Mouse (Mus musculus) midbrain, embryonic 15.5 days (tissue): ENCODE results near the gene Nqo1. TPM values are rescaled to one million over a fixed set of nuclear protein-coding genes. Genes with fewer than 3 reads are reported as not detected.

Source experiments
- ATAC-seq: fragments of 200-750 bp; cut with Nextera tagmentation; replicated peaks from 2 replicates; pipeline ENCODE4 v1.8.0; 2017; ENCODE audit warnings: moderate TSS enrichment
- H3K27ac ChIP-seq: fragments of 300-500 bp; sonication (generic); 2 replicates; pipeline ENCODE4 v1.5.1; 2015; ENCODE audit warnings: mild to moderate bottlenecking, inconsistent platforms
- H3K27me3 ChIP-seq: fragments of 300-500 bp; sonication (generic); replicated peaks from 2 replicates; pipeline ENCODE4 v1.6.1; 2015; ENCODE audit warnings: inconsistent platforms
- H3K36me3 ChIP-seq: fragments of 300-500 bp; sonication (generic); replicated peaks from 2 replicates; pipeline ENCODE4 v1.6.1; 2015; ENCODE audit warnings: inconsistent platforms
- H3K4me1 ChIP-seq: fragments of 300-500 bp; sonication (generic); 2 replicates; pipeline ENCODE4 v1.6.1; 2015; ENCODE audit warnings: inconsistent platforms
- H3K4me2 ChIP-seq: fragments of 300-500 bp; sonication (generic); 2 replicates; pipeline ENCODE4 v1.6.1; 2015; ENCODE audit warnings: inconsistent platforms, mild to moderate bottlenecking, moderate library complexity
- H3K4me3 ChIP-seq: fragments of 300-500 bp; sonication (generic); 2 replicates; pipeline ENCODE4 v1.5.1; 2015; ENCODE audit warnings: mild to moderate bottlenecking, inconsistent platforms
- H3K9ac ChIP-seq: fragments of 300-500 bp; sonication (generic); 2 replicates; pipeline ENCODE4 v1.6.1; 2015; ENCODE audit warnings: mild to moderate bottlenecking, inconsistent platforms
- H3K9me3 ChIP-seq: fragments of 300-500 bp; sonication (generic); 2 replicates; pipeline ENCODE4 v1.6.1; 2016; ENCODE audit warnings: inconsistent platforms
- WGBS: fragments of 180-500 bp; shearing (Covaris S2); methylation state at CpG from one replicate; pipeline ENCODE4 v1.1.7; 2015; ENCODE audit warnings: mixed read lengths; 5-methylcytosine and 5-hydroxymethylcytosine counted together
- polyA plus RNA-seq: library from polyadenylated mRNA; unstranded; fragments of >200 nt; fragmentation: Nextera tagmentation; extraction: Ambion mirVana; gene quantifications from 2 replicates; pipeline ENCODE4 v1.2.1, GENCODE M21; 2015

Nqo1 gene
- polyA plus RNA-seq, 1 experiment from 2014 or later, result 4.1 TPM

- no peaks in the 10 kb centered on the region for H3K9me3 ChIP-seq
- H3K27ac ChIP-seq, result 0 out of 2 replicates have a peak overlapping the region, but pooled peaks have one; percentile 79
- no peaks in the 10 kb centered on the region for H3K36me3 ChIP-seq
- H3K4me3 ChIP-seq, result peak overlapping the region; percentile 77
- H3K9ac ChIP-seq, result peak overlapping the region; percentile 68; the same call in 1 of the 2 replicates
- peaks cover 18% of the 10 kb centered on the region for H3K4me1 ChIP-seq
- peak overlapping the region; percentile 80 for H3K4me2 ChIP-seq
- no peak; the same call in none of the 2 replicates for ATAC-seq
- H3K27me3 ChIP-seq, result no peaks in the 10 kb centered on the region
- WGBS, result 28% methylated on average over 11 of the region's 11 CpGs
Measured at GRCm38 (mm10) chr8:107435421-107435961, 32.5 kb upstream of the Nqo1 start.

DNA sequence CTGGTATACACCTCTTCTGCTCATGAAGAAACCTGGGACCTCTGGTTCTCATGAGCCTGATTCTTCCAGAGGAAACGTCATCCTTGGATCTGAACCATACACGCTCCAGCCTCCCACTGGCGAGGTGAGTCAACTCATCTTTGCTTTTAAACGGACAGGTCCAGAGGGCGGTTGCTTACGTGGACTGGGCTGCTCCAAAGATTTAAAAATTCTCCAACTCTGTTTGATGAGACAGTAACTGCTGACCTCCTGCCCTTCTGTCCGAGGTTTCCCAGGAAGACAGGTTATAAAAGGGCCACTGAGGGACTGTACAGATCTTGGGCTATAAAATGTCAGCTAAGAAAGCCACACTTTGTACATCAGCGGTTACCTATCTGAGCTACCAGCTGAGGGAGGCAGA, 27.8 kb upstream of the Nqo1 start:
- H3K4me3 ChIP-seq, result no peak overlapping the region
- no peaks in the 10 kb centered on the region for H3K9me3 ChIP-seq
- H3K36me3 ChIP-seq, result no peaks in the 10 kb centered on the region
- H3K9ac ChIP-seq, result no peak overlapping the region
- no peak overlapping the region for H3K27ac ChIP-seq
- H3K4me2 ChIP-seq, result no peak overlapping the region
- ATAC-seq, result no peak
- peaks cover 6% of the 10 kb centered on the region for H3K4me1 ChIP-seq
- 86% methylated on average over 8 of the region's 8 CpGs for WGBS
- H3K27me3 ChIP-seq, result no peaks in the 10 kb centered on the region

GRCm38 (mm10) chr8:107425230-107425597, 22.2 kb upstream of the Nqo1 start:
- WGBS, result 47% methylated on average over 8 of the region's 8 CpGs
- H3K4me2 ChIP-seq, result peak overlapping the region; percentile 82; the same call in 1 of the 2 replicates

DNA sequence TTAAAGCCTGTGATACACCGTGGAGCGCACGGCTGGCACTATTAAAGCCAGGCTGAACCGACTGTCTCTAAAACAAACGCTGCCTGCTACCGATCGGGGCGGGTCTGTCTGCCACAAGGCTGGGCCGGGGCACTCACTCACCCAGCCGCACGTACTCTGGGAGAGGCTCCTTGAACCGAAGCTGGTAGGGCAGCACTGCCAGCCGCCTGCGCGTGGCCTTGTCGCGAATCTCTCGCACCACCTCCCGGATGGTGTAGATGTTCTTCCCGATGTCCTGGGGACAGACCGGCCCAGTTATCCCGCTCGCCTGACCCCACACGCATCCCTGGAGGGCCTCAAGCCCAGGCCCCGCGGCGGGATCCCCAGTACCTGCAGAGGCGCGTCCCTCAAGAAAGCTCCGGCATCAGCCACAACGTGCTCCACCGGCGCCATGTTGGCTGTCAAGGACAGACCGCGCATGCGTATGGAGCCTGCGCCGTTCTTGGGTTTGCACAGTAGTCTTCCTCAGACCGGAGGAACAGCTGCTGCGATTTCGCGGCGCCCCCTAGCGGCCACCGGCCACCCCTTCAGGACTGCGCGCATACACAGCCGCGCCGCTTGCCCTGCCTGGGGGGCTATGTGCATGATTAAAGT, 21.7 kb upstream of the Nqo1 start, which contains the start of gene Nob1:
Gene Nob1 (minus strand): TSS at position 455 of the 633 bp plus-strand sequence.
- Histone ChIP-seq H3K9ac (peak within 1 kb of the TSS; percentile 82), H3K36me3 (peaks cover 10% of the 10 kb centered on the region; the same call in 1 of the 2 replicates), H3K27ac (peak within 1 kb of the TSS; percentile 72), H3K27me3 (no peaks in the 10 kb centered on the region), H3K4me3 (peak within 1 kb of the TSS; percentile 82), H3K9me3 (no peaks in the 10 kb centered on the region), H3K4me1 (peaks cover 22% of the 10 kb centered on the region), H3K4me2 (peak within 1 kb of the TSS; percentile 82)
- ATAC-seq, result peak; percentile 99
- under 1% methylated on average over 50 of the region's 50 CpGs for WGBS

More at GRCm38 (mm10) chr8:107425230-107425597, 22.2 kb upstream of the Nqo1 start:
- Histone ChIP-seq H3K36me3 (peaks cover 10% of the 10 kb centered on the region; the same call in 1 of the 2 replicates), H3K9ac (no peak overlapping the region), H3K4me3 (peak overlapping the region; percentile 82), H3K27me3 (no peaks in the 10 kb centered on the region), H3K9me3 (no peaks in the 10 kb centered on the region), H3K4me1 (peaks cover 22% of the 10 kb centered on the region), H3K27ac (no peak overlapping the region)
- ATAC-seq, result no peak

GRCm38 (mm10) chr8:107424176-107424575, 21.2 kb upstream of the Nqo1 start:
- peak overlapping the region; percentile 82 for H3K4me3 ChIP-seq

GRCm38 (mm10) chr8:107417001-107417400, 14.0 kb upstream of the Nqo1 start:
- Histone ChIP-seq H3K27ac (no peak overlapping the region), H3K4me3 (no peak overlapping the region), H3K4me1 (0 out of 2 replicates have a peak, but pooled peaks cover under 1% of the 10 kb centered on the region), H3K9ac (no peak overlapping the region), H3K27me3 (no peaks in the 10 kb centered on the region), H3K4me2 (no peak overlapping the region), H3K9me3 (no peaks in the 10 kb centered on the region), H3K36me3 (peaks cover 60% of the 10 kb centered on the region)
- 86% methylated on average over 12 of the region's 12 CpGs for WGBS
- no peak for ATAC-seq

More at GRCm38 (mm10) chr8:107424176-107424575, 21.2 kb upstream of the Nqo1 start:
- peak; percentile 18; the same call in 1 of the 2 replicates for ATAC-seq
- Histone ChIP-seq H3K4me2 (peak overlapping the region; percentile 82), H3K9ac (peak overlapping the region; percentile 82), H3K4me1 (peaks cover 22% of the 10 kb centered on the region), H3K36me3 (peaks cover 10% of the 10 kb centered on the region; the same call in 1 of the 2 replicates), H3K27me3 (no peaks in the 10 kb centered on the region), H3K9me3 (no peaks in the 10 kb centered on the region), H3K27ac (peak overlapping the region; percentile 72)
- 29% methylated on average over 9 of the region's 9 CpGs for WGBS

GRCm38 (mm10) chr8:107413881-107414280, 10.9 kb upstream of the Nqo1 start:
- no peak overlapping the region for H3K9ac ChIP-seq
- WGBS, result 92% methylated on average over 10 of the region's 10 CpGs
- H3K9me3 ChIP-seq, result no peaks in the 10 kb centered on the region
- ATAC-seq, result no peak
- H3K4me1 ChIP-seq, result no peaks in the 10 kb centered on the region
- no peak overlapping the region for H3K27ac ChIP-seq
- H3K4me3 ChIP-seq, result no peak overlapping the region
- no peaks in the 10 kb centered on the region for H3K27me3 ChIP-seq
- peaks cover 77% of the 10 kb centered on the region for H3K36me3 ChIP-seq
- no peak overlapping the region for H3K4me2 ChIP-seq

- ATAC-seq, result no peak
- H3K4me1 ChIP-seq, result no peaks in the 10 kb centered on the region
- WGBS, result 93% methylated on average over 8 of the region's 8 CpGs
- H3K27ac ChIP-seq, result no peak overlapping the region
- H3K4me3 ChIP-seq, result no peak overlapping the region
- no peak overlapping the region for H3K4me2 ChIP-seq
- no peaks in the 10 kb centered on the region for H3K27me3 ChIP-seq
- H3K9me3 ChIP-seq, result no peaks in the 10 kb centered on the region
- no peak overlapping the region for H3K9ac ChIP-seq
- H3K36me3 ChIP-seq, result peaks cover 67% of the 10 kb centered on the region
Measured at GRCm38 (mm10) chr8:107412552-107412951, 9.5 kb upstream of the Nqo1 start.

- Histone ChIP-seq H3K9ac (no peak overlapping the region), H3K27me3 (no peaks in the 10 kb centered on the region), H3K36me3 (peaks cover 58% of the 10 kb centered on the region), H3K4me3 (no peak overlapping the region), H3K27ac (no peak overlapping the region), H3K9me3 (no peaks in the 10 kb centered on the region), H3K4me2 (no peak overlapping the region), H3K4me1 (no peaks in the 10 kb centered on the region)
- ATAC-seq, result no peak
- 78% methylated on average over 4 of the region's 4 CpGs for WGBS
Measured at GRCm38 (mm10) chr8:107411391-107411790, 8.4 kb upstream of the Nqo1 start.

GRCm38 (mm10) chr8:107405935-107406334, 2.9 kb upstream of the Nqo1 start:
- Histone ChIP-seq H3K36me3 (peaks cover 22% of the 10 kb centered on the region), H3K4me3 (no peak overlapping the region), H3K9ac (no peak overlapping the region), H3K9me3 (no peaks in the 10 kb centered on the region), H3K4me1 (peaks cover 14% of the 10 kb centered on the region), H3K27me3 (no peaks in the 10 kb centered on the region), H3K27ac (no peak overlapping the region), H3K4me2 (no peak overlapping the region)
- WGBS, result 72% methylated on average over 3 of the region's 3 CpGs
- no peak for ATAC-seq

- 79% methylated on average over 4 of the region's 4 CpGs for WGBS
- no peak for ATAC-seq
- peaks cover 14% of the 10 kb centered on the region for H3K4me1 ChIP-seq
Measured at GRCm38 (mm10) chr8:107404057-107404456, 1.1 kb upstream of the Nqo1 start.

DNA sequence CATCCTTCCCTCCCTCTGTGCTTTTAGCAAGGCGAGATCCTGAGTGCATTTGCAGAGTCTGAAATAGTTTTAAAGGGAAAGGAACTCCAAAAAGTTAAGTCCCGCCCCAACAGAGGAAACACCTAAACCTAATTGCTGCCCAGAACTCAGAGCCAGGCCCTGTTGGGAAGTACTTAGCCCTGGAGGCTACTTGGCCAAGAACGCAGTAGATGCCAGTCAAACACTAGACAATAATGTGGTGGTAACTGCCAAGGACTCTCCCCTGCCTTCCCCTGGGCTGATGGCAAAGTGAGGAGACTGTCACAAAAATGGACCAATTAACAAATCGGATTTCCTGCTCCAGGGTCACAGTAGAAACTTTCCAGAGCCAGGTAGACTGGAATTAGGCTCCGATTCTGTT, 1.1 kb downstream of the Nqo1 start:
- WGBS, result 87% methylated on average over 5 of the region's 5 CpGs
- no peaks in the 10 kb centered on the region for H3K9me3 ChIP-seq
- no peak overlapping the region for H3K4me2 ChIP-seq
- H3K27ac ChIP-seq, result no peak overlapping the region
- H3K9ac ChIP-seq, result no peak overlapping the region
- peaks cover 14% of the 10 kb centered on the region for H3K4me1 ChIP-seq
- no peak for ATAC-seq
- H3K36me3 ChIP-seq, result no peaks in the 10 kb centered on the region
- no peak overlapping the region for H3K4me3 ChIP-seq
- H3K27me3 ChIP-seq, result no peaks in the 10 kb centered on the region

More at GRCm38 (mm10) chr8:107404057-107404456, 1.1 kb upstream of the Nqo1 start:
- Histone ChIP-seq H3K27me3 (no peaks in the 10 kb centered on the region), H3K4me3 (no peak overlapping the region), H3K27ac (no peak overlapping the region), H3K36me3 (0 out of 2 replicates have a peak, but pooled peaks cover 3% of the 10 kb centered on the region), H3K9me3 (no peaks in the 10 kb centered on the region), H3K9ac (no peak overlapping the region), H3K4me2 (no peak overlapping the region)
